Mouse (Mus musculus): ENCODE measurements around the gene Sept9.

- TF ChIP-seq CTCF (IDR thresholded peaks at IDR 0.05; ENCODE audit: insufficient read depth, low read depth, low read length): no peak
- TF ChIP-seq POLR2A (IDR thresholded peaks at IDR 0.05; ENCODE audit: insufficient read depth, low read depth, low read length): no peak
Observed at GRCm38 (mm10) chr11:117185076-117185933, 14.2 kb upstream of the Sept9 start.
